Mouse (Mus musculus) right cerebral cortex, postnatal 10 days (tissue): ENCODE results near the gene Kcnj6.
A peak's percentile ranks its signal among the peaks of the same experiment; 100 is the strongest.

Experiments used
- DNase-seq, 2 experiments: peaks; one replicate each; pipeline ENCODE4 v3.0.0; 2021; ENCODE audit warnings: low spot score in 2 of 2

Kcnj6 gene

GRCm38 (mm10) chr16:94997340-94997849 lies at the start of gene Kcnj6:
Kcnj6 (minus strand) TSS chr16:94997701.
- DNase-seq, result peak; percentile 87 to 91

- DNase-seq, result no peak
Observed at GRCm38 (mm10) chr16:95009937-95010336, 12.4 kb upstream of the Kcnj6 start.

- DNase-seq, result no peak
Observed at GRCm38 (mm10) chr16:95004599-95004998, 7.1 kb upstream of the Kcnj6 start.

- no peak for DNase-seq
Observed at GRCm38 (mm10) chr16:94999551-94999950, 2.0 kb upstream of the Kcnj6 start.

- no peak for DNase-seq
Observed at GRCm38 (mm10) chr16:94999019-94999418, 1.5 kb upstream of the Kcnj6 start.

GRCm38 (mm10) chr16:94996791-94997281 lies 665 bp downstream of the Kcnj6 start:
- DNase-seq, result peak; percentile 57 to 69

- DNase-seq, result peak; percentile 70 to 71
Observed at GRCm38 (mm10) chr16:94995542-94996131, 1.9 kb downstream of the Kcnj6 start.

- DNase-seq, result no peak
Observed at GRCm38 (mm10) chr16:94994924-94995323, 2.6 kb downstream of the Kcnj6 start.

- DNase-seq, result no peak
Observed at GRCm38 (mm10) chr16:94994148-94994547, 3.4 kb downstream of the Kcnj6 start.

- no peak for DNase-seq
Observed at GRCm38 (mm10) chr16:94990114-94990513, 7.4 kb downstream of the Kcnj6 start.

- DNase-seq, result peak in 1 of 2 experiments; percentile 35
Observed at GRCm38 (mm10) chr16:94986731-94987130, 10.8 kb downstream of the Kcnj6 start.

- DNase-seq, result no peak
Observed at GRCm38 (mm10) chr16:94984263-94984662, 13.2 kb downstream of the Kcnj6 start.

GRCm38 (mm10) chr16:94980374-94980773 lies 17.1 kb downstream of the Kcnj6 start:
- no peak for DNase-seq

GRCm38 (mm10) chr16:94979499-94979898 lies 18.0 kb downstream of the Kcnj6 start:
- DNase-seq, result no peak

- no peak for DNase-seq
Observed at GRCm38 (mm10) chr16:94972080-94972855, 25.2 kb downstream of the Kcnj6 start.

GRCm38 (mm10) chr16:94968941-94969340 lies 28.6 kb downstream of the Kcnj6 start:
- no peak for DNase-seq

GRCm38 (mm10) chr16:94968472-94968871 lies 29.0 kb downstream of the Kcnj6 start:
- no peak for DNase-seq

- DNase-seq, result peak in 1 of 2 experiments; percentile 19
Observed at GRCm38 (mm10) chr16:94957156-94957828, 40.2 kb downstream of the Kcnj6 start.

- DNase-seq, result peak in 1 of 2 experiments; percentile 15
Observed at GRCm38 (mm10) chr16:94956410-94956809, 41.1 kb downstream of the Kcnj6 start.

- no peak for DNase-seq
Observed at GRCm38 (mm10) chr16:94953294-94953693, 44.2 kb downstream of the Kcnj6 start.

- DNase-seq, result no peak
Observed at GRCm38 (mm10) chr16:94949172-94949571, 48.3 kb downstream of the Kcnj6 start.

- DNase-seq, result peak in 1 of 2 experiments; percentile 56
Observed at GRCm38 (mm10) chr16:94946848-94947247, 50.7 kb downstream of the Kcnj6 start.
